Mouse (Mus musculus) liver, embryonic 11.5 days (tissue): ENCODE data around the gene Prl7a2. TPM values are rescaled to one million over a fixed set of nuclear protein-coding genes. Genes with fewer than 3 reads are reported as not detected.

Experiments used
- ATAC-seq: fragments of 200-750 bp; cut with Nextera tagmentation; replicated peaks from 2 replicates; pipeline ENCODE4 v1.8.0; 2017; ENCODE audit warnings: moderate number of reproducible peaks, mild to moderate bottlenecking, moderate TSS enrichment, moderate library complexity; ENCODE audit not compliant: low FRiP score
- DNase-seq: peaks from one replicate; pipeline ENCODE4 v3.0.0-alpha.2; 2017; ENCODE audit warnings: low spot score
- H3K27ac ChIP-seq: fragments of 300-500 bp; sonication (generic); 2 replicates; pipeline ENCODE4 v1.5.1; 2014; ENCODE audit warnings: mild to moderate bottlenecking, low read depth, low read length, control low read depth
- H3K27me3 ChIP-seq: fragments of 300-500 bp; sonication (generic); replicated peaks from 2 replicates; pipeline ENCODE4 v1.6.1; 2014; ENCODE audit warnings: low read length, mixed read lengths; ENCODE audit not compliant: control insufficient read depth, insufficient read depth
- H3K36me3 ChIP-seq: fragments of 300-500 bp; sonication (generic); 2 replicates; pipeline ENCODE4 v1.6.1; 2014; ENCODE audit warnings: mild to moderate bottlenecking, low read length, moderate library complexity, mixed read lengths; ENCODE audit not compliant: control insufficient read depth, insufficient read depth
- H3K4me1 ChIP-seq: fragments of 300-500 bp; sonication (generic); replicated peaks from 2 replicates; pipeline ENCODE4 v1.6.1; 2014; ENCODE audit warnings: low read length, mixed read lengths; ENCODE audit not compliant: control insufficient read depth, insufficient read depth
- H3K4me2 ChIP-seq: fragments of 300-500 bp; sonication (generic); 2 replicates; pipeline ENCODE4 v1.6.1; 2014; ENCODE audit warnings: mild to moderate bottlenecking, control low read depth, moderate library complexity
- H3K4me3 ChIP-seq: fragments of 300-500 bp; sonication (generic); 2 replicates; pipeline ENCODE4 v1.5.1; 2014; ENCODE audit warnings: low read depth, low read length, control low read depth
- H3K9ac ChIP-seq: fragments of 300-500 bp; sonication (generic); 2 replicates; pipeline ENCODE4 v1.6.1; 2014; ENCODE audit warnings: low read depth, low read length, control low read depth
- H3K9me3 ChIP-seq: fragments of 300-500 bp; sonication (generic); 2 replicates; pipeline ENCODE4 v1.6.1; 2016; ENCODE audit warnings: low read length, inconsistent platforms, mixed read lengths; ENCODE audit not compliant: control insufficient read depth
- WGBS: fragments of 180-500 bp; shearing (Covaris S2); extraction: QIAGEN DNeasy Blood & Tissue Kit; methylation state at CpG from one replicate; pipeline ENCODE4 v1.1.7; 2014; 5-methylcytosine and 5-hydroxymethylcytosine counted together
- polyA plus RNA-seq: library from polyadenylated mRNA; unstranded; fragments of >200 nt; fragmentation: Nextera tagmentation; extraction: Ambion mirVana; gene quantifications from 2 replicates; pipeline ENCODE4 v1.2.1, GENCODE M21; 2014

Prl7a2 gene
- polyA plus RNA-seq: not detected in 2 replicates

- DNase-seq (no peak), ATAC-seq (no peak)
- Histone ChIP-seq H3K27ac (no peak within 1 kb of the TSS), H3K4me3 (no peak within 1 kb of the TSS), H3K9ac (no peak within 1 kb of the TSS), H3K27me3 (no peaks in the 10 kb centered on the region), H3K36me3 (no peaks in the 10 kb centered on the region), H3K9me3 (no peaks in the 10 kb centered on the region), H3K4me2 (no peak within 1 kb of the TSS), H3K4me1 (no peaks in the 10 kb centered on the region)
- 72% methylated on average over 4 of the region's 4 CpGs for WGBS
Observed at GRCm38 (mm10) chr13:27667936-27668335, at the start of gene Prl7a2. Prl7a2 (minus strand) TSS chr13:27668036.

- Histone ChIP-seq H3K9me3 (no peaks in the 10 kb centered on the region), H3K4me3 (no peak within 1 kb of the TSS), H3K36me3 (no peaks in the 10 kb centered on the region), H3K9ac (no peak within 1 kb of the TSS), H3K4me1 (no peaks in the 10 kb centered on the region), H3K27ac (no peak within 1 kb of the TSS), H3K4me2 (no peak within 1 kb of the TSS), H3K27me3 (no peaks in the 10 kb centered on the region)
- ATAC-seq: no peak
- WGBS: 77% methylated on average over 5 of the region's 5 CpGs
- DNase-seq: no peak
Observed at GRCm38 (mm10) chr13:27716636-27717035, 48.8 kb upstream of the Prl7a2 start, which contains the start of gene Prl7d1. Prl7d1 (minus strand) TSS chr13:27716736.

GRCm38 (mm10) chr13:27706521-27706920 is 38.7 kb upstream of the Prl7a2 start:
- H3K9ac ChIP-seq: no peak overlapping the region
- no peak overlapping the region for H3K27ac ChIP-seq
- H3K4me1 ChIP-seq: no peaks in the 10 kb centered on the region
- WGBS: 57% methylated on average over 2 of the region's 2 CpGs
- H3K4me3 ChIP-seq: no peak overlapping the region
- ATAC-seq: no peak
- no peaks in the 10 kb centered on the region for H3K36me3 ChIP-seq
- DNase-seq: no peak
- H3K4me2 ChIP-seq: no peak overlapping the region
- H3K27me3 ChIP-seq: no peaks in the 10 kb centered on the region
- no peaks in the 10 kb centered on the region for H3K9me3 ChIP-seq

- no peaks in the 10 kb centered on the region for H3K4me1 ChIP-seq
- H3K4me3 ChIP-seq: no peak overlapping the region
- H3K9ac ChIP-seq: no peak overlapping the region
- H3K27ac ChIP-seq: no peak overlapping the region
- H3K36me3 ChIP-seq: no peaks in the 10 kb centered on the region
- no peak overlapping the region for H3K4me2 ChIP-seq
- no peaks in the 10 kb centered on the region for H3K27me3 ChIP-seq
- ATAC-seq (no peak), DNase-seq (no peak)
- no peaks in the 10 kb centered on the region for H3K9me3 ChIP-seq
- WGBS: 65% methylated on average over 2 of the region's 2 CpGs
Observed at GRCm38 (mm10) chr13:27660747-27661146, 7.1 kb downstream of the Prl7a2 start.

- Histone ChIP-seq H3K36me3 (no peaks in the 10 kb centered on the region), H3K4me3 (no peak within 1 kb of the TSS), H3K27ac (no peak within 1 kb of the TSS), H3K4me2 (no peak within 1 kb of the TSS), H3K27me3 (no peaks in the 10 kb centered on the region), H3K9me3 (no peaks in the 10 kb centered on the region), H3K9ac (no peak within 1 kb of the TSS), H3K4me1 (no peaks in the 10 kb centered on the region)
- DNase-seq: no peak
- ATAC-seq: no peak
- 94% methylated on average over 3 of the region's 3 CpGs for WGBS
Observed at GRCm38 (mm10) chr13:27642393-27642792, 25.4 kb downstream of the Prl7a2 start, which contains the start of gene Prl7a1. Prl7a1 (minus strand) TSS chr13:27642493.

- Histone ChIP-seq H3K4me1 (no peaks in the 10 kb centered on the region), H3K36me3 (no peaks in the 10 kb centered on the region), H3K9ac (no peak within 1 kb of the TSS), H3K9me3 (no peaks in the 10 kb centered on the region), H3K4me2 (no peak within 1 kb of the TSS), H3K27me3 (no peaks in the 10 kb centered on the region), H3K27ac (no peak within 1 kb of the TSS), H3K4me3 (no peak within 1 kb of the TSS)
- no peak for DNase-seq
- WGBS: 66% methylated on average over 4 of the region's 4 CpGs
- no peak for ATAC-seq
Observed at GRCm38 (mm10) chr13:27610482-27610881, 57.4 kb downstream of the Prl7a2 start, which contains the start of gene Prl7b1. Prl7b1 (minus strand) TSS chr13:27610582.

Other genes with a start within 250 kb of the Prl7a2 start
- gene Prl8a6, start 229.3 kb downstream of the Prl7a2 start, polyA plus RNA-seq: not detected in 2 replicates
- not detected in 2 replicates for gene Prl8a8, start 154.8 kb downstream of the Prl7a2 start, polyA plus RNA-seq
- not detected in 2 replicates for gene Prl8a9, start 103.4 kb downstream of the Prl7a2 start, polyA plus RNA-seq
- not detected in 2 replicates for gene Prl8a1, start 85.9 kb downstream of the Prl7a2 start, polyA plus RNA-seq
- not detected in 2 replicates for gene Prl7b1, start 57.5 kb downstream of the Prl7a2 start, polyA plus RNA-seq
- not detected in 2 replicates for gene Prl7a1, start 25.5 kb downstream of the Prl7a2 start, polyA plus RNA-seq
- not detected in 2 replicates for gene Prl7d1, start 48.7 kb upstream of the Prl7a2 start, polyA plus RNA-seq
- not detected in 2 replicates for gene Prl7c1, start 112.8 kb upstream of the Prl7a2 start, polyA plus RNA-seq
- gene Prl2a1, start 133.6 kb upstream of the Prl7a2 start, polyA plus RNA-seq: not detected in 2 replicates
- not detected in 2 replicates for gene Prl2c1, start 181.3 kb upstream of the Prl7a2 start, polyA plus RNA-seq